Mouse (Mus musculus) forebrain, embryonic 11.5 days (tissue): ENCODE results near the gene Cdh4. TPM values are rescaled to one million over a fixed set of nuclear protein-coding genes. Genes with fewer than 3 reads are reported as not detected.
A peak's percentile ranks its signal among the peaks of the same experiment; 100 is the strongest.

Experiments used
- ATAC-seq: fragments of 200-750 bp; cut with Nextera tagmentation; replicated peaks from 2 replicates; pipeline ENCODE4 v1.8.0; 2017; ENCODE audit warnings: moderate TSS enrichment; ENCODE audit not compliant: low FRiP score
- DNase-seq: peaks from one replicate; pipeline ENCODE4 v3.0.0-alpha.2; 2017; ENCODE audit warnings: low spot score
- H3K27ac ChIP-seq: fragments of 300-500 bp; sonication (generic); 2 replicates; pipeline ENCODE4 v1.5.1; 2014; ENCODE audit warnings: low read depth, low read length
- H3K27me3 ChIP-seq: fragments of 300-500 bp; sonication (generic); 2 replicates; pipeline ENCODE4 v1.6.1; 2014; ENCODE audit warnings: mild to moderate bottlenecking, low read length, mixed read lengths; ENCODE audit not compliant: control insufficient read depth, insufficient read depth
- H3K36me3 ChIP-seq: fragments of 300-500 bp; sonication (generic); 2 replicates; pipeline ENCODE4 v1.6.1; 2014; ENCODE audit warnings: mild to moderate bottlenecking, low read length, moderate library complexity, mixed read lengths; ENCODE audit not compliant: control insufficient read depth, insufficient read depth
- H3K4me1 ChIP-seq: fragments of 300-500 bp; sonication (generic); replicated peaks from 2 replicates; pipeline ENCODE4 v1.6.1; 2014; ENCODE audit warnings: low read length, mixed read lengths; ENCODE audit not compliant: control insufficient read depth, insufficient read depth
- H3K4me2 ChIP-seq: fragments of 300-500 bp; sonication (generic); 2 replicates; pipeline ENCODE4 v1.6.1; 2014; ENCODE audit warnings: low read depth, mild to moderate bottlenecking, low read length, moderate library complexity, mixed read lengths; ENCODE audit not compliant: severe bottlenecking
- H3K4me3 ChIP-seq: fragments of 300-500 bp; sonication (generic); 2 replicates; pipeline ENCODE4 v1.5.1; 2014; ENCODE audit warnings: low read depth, low read length
- H3K9ac ChIP-seq: fragments of 300-500 bp; sonication (generic); 2 replicates; pipeline ENCODE4 v1.6.1; 2014; ENCODE audit warnings: low read length
- H3K9me3 ChIP-seq: fragments of 300-500 bp; sonication (generic); 2 replicates; pipeline ENCODE4 v1.6.1; 2016; ENCODE audit warnings: low read length, mixed read lengths; ENCODE audit not compliant: control insufficient read depth
- WGBS: fragments of 180-500 bp; shearing (Covaris S2); extraction: QIAGEN DNeasy Blood & Tissue Kit; methylation state at CpG from one replicate; pipeline ENCODE4 v1.1.7; 2014; 5-methylcytosine and 5-hydroxymethylcytosine counted together
- polyA plus RNA-seq: library from polyadenylated mRNA; unstranded; fragments of >200 nt; fragmentation: Nextera tagmentation; extraction: Ambion mirVana; gene quantifications from 2 replicates; pipeline ENCODE4 v1.2.1, GENCODE M21; 2014

Gene Cdh4
- polyA plus RNA-seq: 24.5 and 25.5 TPM in 2 replicates

- H3K27me3 ChIP-seq: peaks cover 4% of the 10 kb centered on the region; the same call in 1 of the 2 replicates
- no peaks in the 10 kb centered on the region; the same call in 1 of the 2 replicates for H3K36me3 ChIP-seq
Measured at GRCm38 (mm10) chr2:179442191-179442540, at the start of gene Cdh4. TSS of gene Cdh4 (plus strand) at chr2:179442431.

GRCm38 (mm10) chr2:179395442-179395841 lies 46.8 kb upstream of the Cdh4 start:
- Histone ChIP-seq H3K9me3 (no peaks in the 10 kb centered on the region), H3K4me2 (no peak overlapping the region), H3K4me1 (no peaks in the 10 kb centered on the region), H3K27ac (no peak overlapping the region), H3K4me3 (no peak overlapping the region), H3K9ac (no peak overlapping the region), H3K27me3 (no peaks in the 10 kb centered on the region), H3K36me3 (no peaks in the 10 kb centered on the region)
- WGBS: 70% methylated on average over 5 of the region's 5 CpGs
- DNase-seq (no peak), ATAC-seq (no peak)

More at GRCm38 (mm10) chr2:179442191-179442540, at the start of gene Cdh4:
- ATAC-seq: peak; percentile 91
- DNase-seq: peak; percentile 90
- Histone ChIP-seq H3K9me3 (no peaks in the 10 kb centered on the region), H3K4me3 (peak within 1 kb of the TSS; percentile 80), H3K4me2 (peak within 1 kb of the TSS; percentile 95), H3K4me1 (peaks cover 11% of the 10 kb centered on the region), H3K9ac (peak within 1 kb of the TSS; percentile 82), H3K27ac (peak within 1 kb of the TSS; percentile 81)
- WGBS: under 1% methylated on average over 39 of the region's 40 CpGs

GRCm38 (mm10) chr2:179399645-179400249 lies 42.5 kb upstream of the Cdh4 start:
- Histone ChIP-seq H3K4me3 (no peak overlapping the region), H3K9me3 (no peaks in the 10 kb centered on the region), H3K27me3 (no peaks in the 10 kb centered on the region), H3K4me1 (no peaks in the 10 kb centered on the region), H3K27ac (no peak overlapping the region), H3K36me3 (no peaks in the 10 kb centered on the region), H3K9ac (no peak overlapping the region), H3K4me2 (no peak overlapping the region)
- 86% methylated on average over 14 of the region's 14 CpGs for WGBS
- no peak for DNase-seq
- ATAC-seq: no peak

- DNase-seq (no peak), ATAC-seq (no peak)
- no peaks in the 10 kb centered on the region for H3K9me3 ChIP-seq
- 84% methylated on average over 8 of the region's 8 CpGs for WGBS
- H3K36me3 ChIP-seq: no peaks in the 10 kb centered on the region
- no peak overlapping the region for H3K4me2 ChIP-seq
- H3K4me3 ChIP-seq: no peak overlapping the region
- H3K27ac ChIP-seq: no peak overlapping the region
- no peaks in the 10 kb centered on the region for H3K4me1 ChIP-seq
- no peak overlapping the region for H3K9ac ChIP-seq
- no peaks in the 10 kb centered on the region for H3K27me3 ChIP-seq
Measured at GRCm38 (mm10) chr2:179410866-179411561, 31.2 kb upstream of the Cdh4 start.

- H3K27me3 ChIP-seq: no peaks in the 10 kb centered on the region
- WGBS: 78% methylated on average over 2 of the region's 2 CpGs
- H3K36me3 ChIP-seq: no peaks in the 10 kb centered on the region
- H3K4me1 ChIP-seq: no peaks in the 10 kb centered on the region
- H3K4me3 ChIP-seq: no peak overlapping the region
- H3K4me2 ChIP-seq: no peak overlapping the region
- no peak for ATAC-seq
- no peak overlapping the region for H3K9ac ChIP-seq
- H3K27ac ChIP-seq: no peak overlapping the region
- no peak for DNase-seq
- H3K9me3 ChIP-seq: no peaks in the 10 kb centered on the region
Measured at GRCm38 (mm10) chr2:179412966-179413365, 29.3 kb upstream of the Cdh4 start.

- no peaks in the 10 kb centered on the region for H3K27me3 ChIP-seq
- no peaks in the 10 kb centered on the region for H3K4me1 ChIP-seq
- ATAC-seq (no peak), DNase-seq (no peak)
- 66% methylated on average over 11 of the region's 11 CpGs for WGBS
- no peak overlapping the region for H3K4me3 ChIP-seq
- no peak overlapping the region for H3K4me2 ChIP-seq
- no peak overlapping the region for H3K9ac ChIP-seq
- H3K36me3 ChIP-seq: no peaks in the 10 kb centered on the region
- no peak overlapping the region for H3K27ac ChIP-seq
- H3K9me3 ChIP-seq: no peaks in the 10 kb centered on the region
Measured at GRCm38 (mm10) chr2:179414253-179414652, 28.0 kb upstream of the Cdh4 start.

GRCm38 (mm10) chr2:179414704-179415103 lies 27.5 kb upstream of the Cdh4 start:
- 93% methylated on average over 9 of the region's 9 CpGs for WGBS
- Histone ChIP-seq H3K4me2 (no peak overlapping the region), H3K4me1 (no peaks in the 10 kb centered on the region), H3K4me3 (no peak overlapping the region), H3K9me3 (no peaks in the 10 kb centered on the region), H3K36me3 (no peaks in the 10 kb centered on the region), H3K27me3 (no peaks in the 10 kb centered on the region), H3K27ac (no peak overlapping the region), H3K9ac (no peak overlapping the region)
- DNase-seq: no peak
- no peak for ATAC-seq

- H3K27ac ChIP-seq: no peak overlapping the region
- H3K9me3 ChIP-seq: no peaks in the 10 kb centered on the region
- H3K4me1 ChIP-seq: no peaks in the 10 kb centered on the region
- no peak overlapping the region for H3K4me2 ChIP-seq
- H3K36me3 ChIP-seq: no peaks in the 10 kb centered on the region
- no peak overlapping the region for H3K4me3 ChIP-seq
- 85% methylated on average over 8 of the region's 8 CpGs for WGBS
- H3K27me3 ChIP-seq: no peaks in the 10 kb centered on the region
- DNase-seq (no peak), ATAC-seq (no peak)
- no peak overlapping the region for H3K9ac ChIP-seq
Measured at GRCm38 (mm10) chr2:179415892-179416403, 26.3 kb upstream of the Cdh4 start.
